Mouse (Mus musculus) adipocyte (in vitro differentiated cells): ENCODE results near the gene Hormad2.

Experiments used
- DNase-seq: peaks from one replicate; pipeline ENCODE4 v3.0.0-alpha.2; 2016; ENCODE audit warnings: low spot score

Hormad2 gene

DNA sequence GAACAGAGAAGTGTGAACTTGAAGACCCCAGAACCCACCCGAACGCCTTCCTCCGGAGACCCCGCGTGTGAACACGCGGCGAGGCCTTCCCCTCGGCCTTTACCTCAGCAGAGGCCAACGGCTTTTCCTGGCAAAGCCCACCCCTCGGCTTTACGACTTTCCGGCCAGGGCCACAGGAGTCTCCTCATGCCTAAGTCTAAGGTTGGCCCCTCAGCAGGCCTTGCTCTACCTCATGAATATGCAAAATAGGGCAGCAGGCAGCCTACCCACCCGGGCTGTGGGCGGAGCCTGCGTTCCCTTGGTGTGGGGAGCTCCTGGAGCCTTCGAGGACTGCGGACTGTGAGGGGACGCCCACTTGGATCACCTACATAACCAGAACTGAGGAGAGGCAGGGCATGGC lies at the start of gene Hormad2:
Gene Hormad2 (minus strand): TSS at position 128 of the 400 bp plus-strand sequence.
- DNase-seq, result no peak

DNA sequence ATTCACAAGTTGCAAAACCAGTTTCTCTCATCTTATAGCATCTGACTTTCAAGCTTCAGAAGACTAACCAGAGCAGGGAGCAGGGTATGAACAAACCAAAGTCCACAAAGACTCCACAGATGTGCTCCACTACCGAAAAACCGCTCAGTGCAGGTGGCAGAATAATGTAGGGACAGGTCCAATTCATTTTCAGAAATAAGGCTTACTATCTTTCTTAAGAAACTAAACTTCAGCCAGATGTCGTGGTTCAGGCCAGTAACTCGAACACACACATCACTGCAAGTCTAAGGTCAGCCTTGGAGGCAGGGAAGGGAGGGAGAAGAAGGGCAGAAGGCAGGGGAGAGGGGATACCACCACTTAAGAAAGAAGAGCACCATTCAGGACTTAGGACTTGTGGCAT lies 48.3 kb upstream of the Hormad2 start:
- no peak for DNase-seq

DNA sequence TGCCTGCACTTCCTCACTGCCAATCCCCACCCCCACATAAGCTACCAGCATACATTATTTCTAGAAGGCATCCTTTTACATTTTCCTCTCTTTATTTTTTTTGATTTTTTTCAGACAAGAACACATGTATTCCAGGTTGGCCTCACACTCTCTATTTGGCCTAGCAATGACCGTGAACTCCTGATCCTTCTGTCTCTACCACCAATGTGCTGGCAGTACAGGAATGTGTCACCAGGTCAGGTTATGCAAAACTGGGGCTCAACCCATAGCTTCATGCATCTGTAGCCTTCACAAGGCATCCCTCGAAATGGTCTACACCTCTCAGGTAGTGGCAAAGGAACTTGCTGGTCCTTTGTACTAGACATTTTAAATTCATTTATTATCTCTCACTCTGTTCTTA lies 47.9 kb upstream of the Hormad2 start:
- no peak for DNase-seq

DNA sequence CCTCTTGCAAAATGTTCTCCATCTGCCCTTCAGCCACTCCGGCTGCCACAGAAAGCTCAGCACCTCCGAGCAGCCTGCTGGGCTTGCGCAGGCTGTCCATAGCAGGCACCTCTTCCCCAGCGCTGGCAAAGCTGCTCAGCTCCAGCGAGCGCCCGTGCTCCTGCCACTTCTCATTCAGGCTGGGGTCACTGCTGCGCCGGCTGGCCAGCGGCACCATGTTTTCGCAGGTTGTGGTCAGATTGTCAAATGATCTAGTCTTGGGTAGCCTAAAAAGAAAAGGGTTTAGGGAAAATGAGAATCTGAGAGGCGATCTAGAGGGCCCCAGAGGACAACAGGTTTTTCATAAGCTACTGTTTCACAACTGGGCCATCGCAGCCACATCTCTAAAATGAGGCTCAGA lies 47.5 kb upstream of the Hormad2 start:
- DNase-seq, result no peak

DNA sequence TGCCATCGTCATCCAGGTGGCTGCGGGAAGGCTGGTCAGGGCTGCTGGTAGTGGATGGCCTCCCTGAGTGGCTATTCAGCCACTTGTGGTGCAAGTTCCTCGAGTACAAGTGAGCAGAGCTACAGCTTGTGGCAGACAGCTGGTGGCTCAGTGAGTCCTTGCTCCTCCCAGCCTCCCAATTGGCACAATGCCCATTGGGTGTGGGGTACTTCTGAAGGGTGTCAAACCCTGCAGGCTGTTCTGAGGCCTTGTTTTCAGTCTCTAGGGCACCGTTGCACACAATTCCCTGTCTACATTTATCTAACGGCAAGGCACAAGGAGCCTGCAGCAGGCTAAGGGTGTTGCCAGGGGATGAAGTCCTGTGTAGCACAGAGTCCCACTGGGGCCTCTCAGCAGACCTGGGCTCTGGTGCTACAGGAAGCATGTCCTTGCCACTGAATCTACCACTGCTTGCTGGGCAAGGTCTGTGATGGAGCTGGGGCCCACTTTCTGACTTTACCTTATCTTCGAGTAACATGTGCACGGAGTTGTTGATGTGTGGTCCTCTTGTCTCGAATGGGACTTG lies 46.6 kb upstream of the Hormad2 start:
- DNase-seq, result peak; percentile 80

DNA sequence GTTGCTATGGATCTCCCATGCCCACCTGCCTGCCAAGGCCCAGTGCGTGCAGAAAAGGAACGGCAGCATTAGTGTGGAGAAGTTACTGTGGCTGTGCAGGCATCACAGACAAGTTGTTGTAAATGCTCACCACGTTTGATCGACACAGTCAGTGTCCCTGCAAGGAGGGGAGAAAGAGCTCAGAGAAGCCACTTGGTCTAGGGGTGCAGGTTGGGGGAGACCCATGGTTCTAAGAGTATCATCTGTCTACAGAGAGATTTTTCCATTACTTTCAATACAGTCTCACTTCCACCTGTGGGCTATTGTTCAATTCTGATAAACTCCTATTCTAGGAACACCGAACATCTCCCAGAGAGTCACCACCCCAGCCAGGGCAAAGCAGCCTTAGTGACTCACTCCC lies 43.6 kb upstream of the Hormad2 start:
- no peak for DNase-seq

DNA sequence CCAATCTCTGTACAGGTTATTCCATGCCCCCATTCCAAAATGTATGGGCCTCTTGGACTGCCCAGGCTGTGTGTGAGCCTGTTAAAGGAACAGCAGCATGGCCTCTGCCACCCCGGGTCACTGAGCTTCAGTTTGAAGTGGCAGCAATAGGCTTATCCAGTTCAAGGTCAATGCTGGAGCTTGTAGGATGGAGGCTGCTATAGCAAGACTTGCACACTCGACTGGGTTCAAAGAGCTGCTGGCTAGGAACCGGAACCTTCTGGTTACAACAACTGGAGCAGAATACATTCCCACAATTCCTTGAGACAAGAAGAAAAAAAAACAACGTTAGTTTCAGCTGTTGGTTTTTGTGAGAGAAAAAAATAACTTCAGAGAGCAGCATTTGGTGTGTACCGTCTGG lies 41.7 kb upstream of the Hormad2 start:
- no peak for DNase-seq

DNA sequence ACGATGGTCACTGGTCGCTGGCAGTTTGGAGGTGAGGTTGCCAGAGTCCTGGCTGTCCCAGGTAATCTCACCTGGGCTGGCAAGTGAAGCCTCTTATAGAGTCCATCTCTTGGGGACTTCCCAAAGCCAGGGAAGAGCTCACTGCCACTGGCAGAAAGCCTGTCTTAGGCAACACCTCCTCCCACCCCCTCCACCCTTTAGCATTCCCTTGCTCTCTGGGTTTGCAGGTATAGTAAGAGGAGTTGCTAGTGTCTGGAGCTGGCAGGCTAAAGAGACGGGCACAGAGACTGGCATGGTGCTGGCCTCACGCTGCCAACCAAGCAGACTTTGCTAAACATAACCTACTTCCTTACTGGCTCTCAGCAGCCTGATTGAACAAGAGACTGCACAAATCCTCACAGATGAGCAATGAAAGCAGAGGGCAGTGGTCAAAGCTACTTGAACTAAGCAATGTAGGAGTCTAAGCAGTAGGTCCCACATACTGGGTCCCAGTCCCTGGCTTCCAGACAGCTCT lies 35.3 kb upstream of the Hormad2 start:
- no peak for DNase-seq

DNA sequence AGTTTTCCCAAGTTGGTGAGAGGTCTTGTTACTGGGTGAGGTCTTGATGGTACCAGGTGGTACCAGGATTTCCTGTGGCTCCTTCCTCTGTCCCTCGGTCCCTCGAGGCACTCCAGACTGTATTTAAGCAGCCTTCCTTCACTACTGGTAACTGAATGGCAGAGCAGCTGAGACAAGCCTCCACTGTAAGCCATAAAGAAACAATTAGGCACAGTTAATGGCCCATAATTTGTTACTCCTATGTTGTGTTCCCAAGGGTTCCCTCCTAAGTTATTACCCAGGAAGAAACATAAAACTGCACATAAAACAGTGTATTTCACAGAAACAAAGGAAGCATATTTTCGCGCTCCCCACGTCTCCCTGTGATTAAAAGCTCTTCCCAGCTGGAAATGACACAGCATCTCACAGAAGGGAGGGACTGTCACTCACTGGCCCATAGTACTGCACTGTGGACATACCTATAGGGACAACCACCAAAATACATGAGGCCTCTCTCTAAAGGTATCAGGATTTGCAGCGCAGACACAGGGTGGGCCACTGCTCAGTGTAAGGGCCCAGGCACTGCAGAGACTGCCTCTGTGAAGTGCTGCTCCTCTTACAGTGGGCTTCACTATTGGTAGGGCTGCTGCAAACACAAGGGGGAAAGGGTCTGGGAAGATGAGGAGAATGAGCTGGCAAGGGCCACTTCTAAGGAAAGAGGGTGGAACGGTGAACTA lies 31.7 kb upstream of the Hormad2 start:
- no peak for DNase-seq

DNA sequence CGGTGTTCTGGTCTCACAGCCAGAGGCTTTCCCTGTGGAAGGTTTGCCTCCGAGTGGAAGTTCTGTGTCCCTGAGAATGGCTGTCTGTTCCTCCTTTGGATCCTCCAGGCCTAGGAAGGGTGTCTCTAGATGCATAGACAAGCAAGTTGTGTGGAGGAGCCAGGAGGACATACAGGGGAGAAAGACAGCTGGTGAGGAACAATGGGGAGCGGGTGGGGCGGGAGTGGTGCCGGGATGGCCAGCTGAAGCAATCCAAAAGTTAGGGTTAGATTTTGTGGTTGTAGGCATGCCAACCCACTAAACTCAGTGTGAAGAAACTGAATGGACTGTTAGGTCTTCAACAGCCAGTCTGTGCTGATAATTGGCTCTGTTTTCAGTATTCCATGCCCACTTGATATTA lies 30.8 kb upstream of the Hormad2 start:
- no peak for DNase-seq

DNA sequence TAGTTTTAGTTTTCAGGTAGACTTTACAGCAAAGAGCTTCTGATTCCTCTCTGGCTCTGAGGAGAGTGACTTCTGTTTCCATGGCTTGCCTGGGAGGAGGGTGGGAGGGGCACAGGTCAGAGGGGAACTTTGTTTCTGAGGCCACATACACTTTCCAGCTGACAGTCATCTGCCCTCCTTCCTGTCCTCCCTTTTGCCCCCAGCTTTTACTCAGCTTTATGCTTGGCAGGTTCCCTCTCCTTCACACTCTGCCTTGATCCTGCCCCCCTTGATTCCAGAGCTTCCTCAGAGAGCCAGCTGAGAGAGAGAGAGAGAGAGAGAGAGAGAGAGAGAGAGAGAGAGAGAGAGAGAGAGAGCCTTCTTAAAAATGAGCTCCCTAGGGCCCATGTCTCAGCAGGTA lies 30.3 kb upstream of the Hormad2 start:
- no peak for DNase-seq

DNA sequence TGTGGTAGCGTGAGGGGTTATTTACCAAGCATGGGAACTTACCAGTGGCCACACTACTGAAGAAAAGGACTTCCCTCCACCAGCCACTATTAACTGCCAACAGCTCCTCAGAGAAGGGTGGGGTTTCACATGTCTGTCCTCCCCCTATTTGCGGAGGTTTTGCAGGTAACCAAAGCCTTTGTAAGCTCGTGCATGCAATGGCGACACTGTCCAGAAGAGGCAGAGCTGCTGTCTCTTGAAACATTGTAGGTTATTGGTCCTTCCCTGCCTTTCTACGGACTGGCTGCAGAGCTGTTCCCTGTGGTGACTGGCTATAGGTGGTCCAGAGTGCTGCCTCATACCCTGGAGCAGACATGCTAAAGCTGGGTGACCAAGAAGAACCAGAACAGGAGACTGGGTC lies 28.2 kb upstream of the Hormad2 start:
- no peak for DNase-seq

DNA sequence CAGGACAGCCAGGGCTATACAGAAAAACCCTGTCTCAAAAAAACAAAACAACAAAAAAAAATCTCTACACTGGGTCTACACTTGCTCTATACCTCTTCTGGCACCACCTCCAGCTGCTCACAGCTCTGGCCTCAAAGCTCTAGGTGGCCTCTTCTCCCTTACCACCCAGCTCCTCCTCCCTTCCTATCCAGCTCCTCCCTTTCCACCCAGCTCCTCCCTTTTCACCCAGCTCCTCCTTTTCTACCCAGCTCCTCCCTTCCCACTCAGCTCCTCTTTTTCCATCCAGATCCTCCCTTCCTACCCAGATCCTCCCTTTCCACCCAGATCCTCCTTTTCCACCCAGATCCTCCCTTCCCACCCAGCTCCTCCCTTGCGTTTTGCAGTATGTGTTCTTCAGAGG lies 26.5 kb upstream of the Hormad2 start:
- DNase-seq, result no peak

DNA sequence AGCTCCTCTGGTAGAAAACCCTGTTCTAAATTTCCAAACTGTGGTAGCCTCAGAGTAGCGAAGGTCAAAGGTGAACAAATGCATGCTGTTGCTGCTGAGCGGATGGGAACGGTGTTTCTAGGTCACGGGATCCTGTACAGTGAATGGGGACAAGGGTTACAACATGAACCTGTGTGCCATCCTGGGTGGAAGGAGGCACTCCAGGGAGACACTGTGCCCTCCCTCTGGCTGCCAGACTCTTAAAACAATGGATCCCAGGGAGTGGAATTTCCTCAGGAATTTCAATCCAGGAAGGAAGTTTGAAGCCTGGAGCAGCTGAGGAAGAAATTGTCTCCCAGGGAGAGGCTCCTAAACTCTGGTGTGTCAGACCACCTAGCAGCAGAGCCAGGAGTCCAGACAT lies 25.3 kb upstream of the Hormad2 start:
- DNase-seq, result no peak

DNA sequence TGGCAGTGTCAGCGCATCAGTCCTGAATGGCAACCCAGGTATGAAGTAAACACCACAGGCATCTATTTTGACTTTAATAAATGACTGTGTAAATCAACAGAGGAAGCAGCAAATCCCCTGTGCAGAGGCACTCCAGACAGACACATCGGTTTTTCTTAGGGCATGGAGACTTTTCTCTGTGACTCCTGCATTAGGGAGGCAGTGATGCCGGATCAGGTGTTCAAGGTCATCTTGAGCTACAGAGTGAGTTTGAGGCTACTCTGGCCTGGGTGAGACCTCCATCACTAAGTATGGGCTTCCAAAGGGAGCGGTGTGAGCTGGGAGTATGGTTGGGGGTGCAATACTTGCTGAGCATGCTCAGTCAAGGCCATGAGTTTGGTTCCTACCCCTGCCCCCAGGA lies 23.7 kb upstream of the Hormad2 start:
- DNase-seq, result no peak

DNA sequence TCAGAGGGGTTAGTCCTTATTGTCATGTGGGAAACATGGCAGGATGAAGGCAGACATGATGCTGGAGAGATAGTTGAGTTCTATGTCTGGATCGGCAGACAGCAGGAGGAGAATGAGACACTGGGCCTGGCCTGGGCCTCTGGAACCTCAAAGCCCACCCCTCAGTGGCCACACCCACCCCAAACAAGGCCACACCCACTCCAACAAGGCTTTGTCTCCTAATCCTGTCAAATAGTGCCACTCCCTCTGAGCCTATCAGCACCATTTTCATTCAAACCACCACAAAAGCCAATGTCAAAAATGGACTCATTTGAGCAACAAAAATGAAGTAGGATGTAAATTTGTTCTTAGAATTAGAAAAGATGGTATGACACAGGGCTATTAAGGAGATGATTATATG lies 23.3 kb upstream of the Hormad2 start:
- no peak for DNase-seq

DNA sequence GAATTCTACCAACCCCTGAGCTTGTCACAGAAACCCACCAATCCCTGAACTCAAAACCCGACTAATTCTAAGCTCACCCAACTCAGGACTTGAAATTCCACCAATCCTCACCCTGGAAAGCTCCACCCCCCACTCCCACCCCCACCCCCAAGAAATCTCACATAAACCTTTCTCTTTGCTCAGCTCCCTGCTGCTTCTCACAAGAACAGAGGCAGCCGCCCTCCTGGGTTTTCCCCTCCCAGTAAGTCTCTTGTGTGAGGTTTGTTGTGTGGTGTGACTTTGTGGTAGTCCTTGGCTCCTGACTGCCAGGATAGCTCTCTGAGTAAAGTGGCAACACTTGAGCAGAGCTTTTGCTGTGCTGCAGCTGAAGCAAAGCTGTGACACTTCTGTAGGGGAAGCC lies 22.0 kb upstream of the Hormad2 start:
- no peak for DNase-seq

DNA sequence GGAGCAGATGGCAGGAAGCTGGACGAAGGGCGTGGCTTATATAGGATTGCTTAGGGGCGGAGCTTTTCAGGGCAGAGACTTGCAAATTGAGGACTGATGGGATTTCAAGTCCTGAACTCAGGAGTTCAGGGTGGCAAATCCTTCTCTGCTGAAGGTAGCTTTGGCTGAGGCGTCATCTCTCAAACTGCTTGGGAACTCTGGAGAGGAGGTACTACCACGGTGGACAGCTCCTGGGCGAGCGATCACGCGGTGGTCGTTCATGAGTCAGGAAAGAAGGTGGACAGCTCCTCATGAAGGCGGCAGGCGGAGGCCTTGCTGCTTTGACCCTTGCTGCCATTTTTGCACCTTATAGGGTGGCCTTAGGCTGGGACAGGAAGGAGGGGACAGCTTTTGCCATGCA lies 20.2 kb upstream of the Hormad2 start:
- no peak for DNase-seq

DNA sequence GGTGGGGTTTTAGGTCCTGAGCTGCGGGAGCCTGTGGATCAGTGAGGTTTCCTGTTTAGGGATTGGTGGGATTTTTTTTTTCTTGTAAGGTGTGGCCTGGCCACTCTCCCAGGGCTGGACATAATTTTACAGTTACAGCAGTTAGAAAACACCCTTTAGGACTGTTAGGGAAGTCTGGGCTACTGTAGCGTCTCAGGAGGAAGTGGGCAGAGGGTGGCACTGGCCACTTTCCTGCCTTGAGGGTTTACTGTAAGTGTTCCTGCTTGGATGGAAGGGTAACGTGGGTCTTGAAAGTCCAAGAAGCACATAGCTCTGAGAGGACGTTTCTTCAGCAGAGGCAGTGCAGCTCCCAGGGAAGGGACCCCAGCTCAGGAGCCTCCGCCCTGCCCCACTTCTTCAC lies 19.7 kb upstream of the Hormad2 start:
- no peak for DNase-seq

DNA sequence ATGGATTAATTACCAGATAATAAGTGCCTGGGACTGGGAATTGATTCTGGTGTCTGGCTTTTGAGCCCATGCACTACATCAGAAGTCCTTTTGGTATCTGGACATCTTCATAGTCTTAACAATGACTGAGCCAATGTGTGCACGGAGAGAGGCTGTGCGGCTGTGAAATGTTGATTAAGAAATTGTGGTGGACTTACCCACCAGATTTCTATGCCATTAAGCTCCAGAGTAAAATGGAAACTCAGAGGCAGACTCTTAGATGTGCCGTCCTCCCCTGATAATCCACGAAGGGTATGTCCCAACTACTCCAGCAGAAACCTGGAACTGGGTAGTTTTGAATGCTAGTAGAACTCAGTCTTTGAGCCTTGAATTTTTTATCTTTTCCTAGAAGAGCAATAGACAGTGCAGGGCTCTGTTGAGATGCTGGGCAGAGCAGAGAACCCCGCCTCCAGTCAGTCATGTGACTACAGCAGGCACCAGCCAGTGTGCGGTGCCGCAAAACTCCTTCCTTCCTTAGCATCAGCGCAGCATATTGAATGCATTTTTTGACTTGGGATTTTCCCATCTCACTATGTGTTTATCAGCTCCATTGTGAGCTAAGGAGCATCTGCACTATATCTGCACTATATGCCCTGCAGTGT lies 14.1 kb upstream of the Hormad2 start:
- DNase-seq, result no peak

DNA sequence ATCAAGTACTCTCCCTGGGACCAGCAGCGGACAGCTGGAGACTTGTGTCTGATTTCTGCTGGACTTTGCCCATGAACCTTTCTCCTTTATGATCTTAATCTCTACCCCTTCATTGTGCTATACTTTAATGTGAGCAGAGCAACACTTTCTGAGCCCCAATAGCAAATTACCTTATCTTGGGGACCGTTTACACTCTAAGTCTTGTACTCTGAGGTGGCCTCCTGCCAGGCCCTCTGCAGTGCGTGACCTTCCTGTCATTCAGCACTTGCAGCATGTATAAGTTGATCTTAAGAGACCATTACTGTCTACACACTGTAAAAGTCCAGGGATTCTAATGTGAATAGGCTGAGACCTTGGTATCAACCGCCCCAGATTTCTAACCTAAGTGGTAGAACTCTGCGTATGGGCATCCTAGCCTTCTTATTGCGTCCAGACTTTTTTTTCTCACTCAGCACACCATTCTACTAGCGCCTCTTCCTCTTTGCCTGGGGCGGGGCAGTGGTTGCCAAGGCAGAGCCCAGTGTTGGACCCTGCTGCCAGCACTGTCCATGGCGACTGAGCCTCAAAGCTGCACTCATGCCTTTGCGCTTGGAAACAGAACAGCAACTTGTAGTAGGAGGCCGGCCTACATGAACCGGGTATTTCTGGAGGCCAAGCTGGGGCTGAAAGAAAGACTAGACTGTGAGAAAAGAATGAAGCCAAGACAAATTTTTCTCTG lies 11.7 kb upstream of the Hormad2 start:
- no peak for DNase-seq

DNA sequence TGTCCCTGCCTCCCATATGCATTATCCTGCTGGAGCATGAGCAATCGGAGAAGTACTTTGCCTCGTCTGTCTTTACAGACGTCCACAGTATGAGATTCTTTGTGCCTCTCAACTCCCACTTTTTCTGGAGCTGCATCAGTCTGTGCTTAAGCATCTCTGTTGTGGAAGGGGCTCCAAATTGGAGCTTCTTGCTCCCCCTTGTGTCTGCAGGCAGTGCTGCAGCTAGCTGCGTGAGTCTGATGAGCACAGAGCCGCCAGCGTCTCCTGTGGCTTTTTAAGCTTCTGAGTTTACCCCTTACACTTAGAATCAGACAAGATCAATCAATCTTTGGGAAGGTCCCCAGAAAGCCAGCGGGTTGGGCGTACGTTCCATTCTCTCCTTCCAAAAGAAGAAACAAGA lies 10.2 kb upstream of the Hormad2 start:
- peak; percentile 33 for DNase-seq
